Mouse (Mus musculus): ENCODE data around the gene Trmu.

- TF ChIP-seq GATA1 (IDR thresholded peaks at IDR 0.05; ENCODE audit: borderline replicate concordance, low read length) = no peak
- no peak for TF ChIP-seq FLI1 (IDR thresholded peaks at IDR 0.05; ENCODE audit: low read length)
These were observed 27.3 kb upstream of the Trmu start for GRCm38 (mm10) chr15:85851656-85852392.

All from megakaryocyte, embryonic 14.5 days (primary cell).